Mouse (Mus musculus): ENCODE data around the gene Tcn2. TPM values are rescaled to one million over a fixed set of nuclear protein-coding genes. Genes with fewer than 3 reads are reported as not detected.

The Tcn2 gene
- polyA plus RNA-seq (2012; rRNA removed): 21.2 and 27.4 TPM in 2 replicates

DNA sequence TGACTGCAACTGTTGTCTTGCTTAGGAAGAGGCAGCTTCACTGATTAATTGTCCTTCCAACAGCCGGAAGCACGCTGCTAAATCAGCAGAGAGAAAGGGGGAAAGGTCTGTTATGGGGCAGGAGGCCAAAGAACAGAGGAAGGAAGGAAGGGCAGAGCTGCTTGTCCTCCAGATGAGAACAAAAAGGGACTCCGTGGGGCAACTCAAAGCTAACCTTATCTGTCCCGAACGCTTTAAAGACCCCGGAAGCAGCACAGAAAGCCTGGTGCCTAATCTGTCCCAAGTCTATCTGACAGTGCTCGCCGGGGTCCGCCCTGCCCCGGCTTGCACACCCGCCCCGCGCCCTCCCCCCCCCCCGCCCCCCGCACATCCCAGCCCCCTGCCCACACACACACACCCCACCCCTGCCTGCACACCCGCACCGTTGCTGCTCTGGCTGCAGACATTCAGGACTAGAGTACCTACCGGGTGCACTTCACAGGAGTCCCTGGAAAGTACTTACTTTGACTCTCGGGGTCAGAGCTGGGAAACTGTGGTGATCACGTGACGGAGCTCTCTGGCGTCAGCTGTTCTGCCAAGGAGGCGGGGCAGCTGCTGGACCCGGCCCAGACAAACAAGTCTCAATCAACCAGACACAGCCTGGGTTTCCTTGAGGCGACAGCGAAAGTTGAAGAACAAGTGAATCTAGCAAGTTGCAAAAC lies at the start of gene Tcn2:
Gene Tcn2, minus strand, starts transcription at position 649 of the 701 bp plus-strand sequence.
- TF ChIP-seq POLR2A (IDR thresholded peaks at IDR 0.05; ENCODE audit: borderline replicate concordance, extremely low read depth, insufficient read depth, insufficient read length, poor library complexity, severe bottlenecking) (no peak), CTCF (IDR thresholded peaks at IDR 0.05; ENCODE audit: borderline replicate concordance, extremely low read depth, insufficient read depth, insufficient read length) (no peak)
- DNase-seq (ENCODE audit: low read depth): peak; percentile 89

DNA sequence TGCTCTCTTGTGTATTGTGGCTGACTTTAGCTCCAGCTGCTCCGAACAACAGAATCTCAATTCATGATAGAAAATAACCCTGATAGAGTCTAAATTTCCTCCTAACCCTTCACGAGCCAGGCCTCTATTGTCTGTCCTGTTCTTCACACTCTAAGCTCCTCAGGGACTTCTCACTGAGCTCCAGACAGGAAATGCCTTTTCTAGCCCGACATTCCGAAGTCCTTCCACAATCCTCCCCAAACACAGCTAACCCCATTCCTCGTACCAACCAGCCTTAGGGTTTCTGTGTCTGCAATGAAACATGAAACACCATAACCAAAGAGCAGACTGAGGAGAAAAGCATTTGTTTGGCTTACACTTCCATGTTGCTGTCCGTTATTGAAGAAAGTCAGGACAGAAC lies 49.6 kb upstream of the Tcn2 start:
- TF ChIP-seq POLR2A (IDR thresholded peaks at IDR 0.05; ENCODE audit: borderline replicate concordance, extremely low read depth, insufficient read depth, insufficient read length, poor library complexity, severe bottlenecking) (no peak), CTCF (IDR thresholded peaks at IDR 0.05; ENCODE audit: borderline replicate concordance, extremely low read depth, insufficient read depth, insufficient read length) (no peak)
- DNase-seq (ENCODE audit: low read depth): no peak

DNA sequence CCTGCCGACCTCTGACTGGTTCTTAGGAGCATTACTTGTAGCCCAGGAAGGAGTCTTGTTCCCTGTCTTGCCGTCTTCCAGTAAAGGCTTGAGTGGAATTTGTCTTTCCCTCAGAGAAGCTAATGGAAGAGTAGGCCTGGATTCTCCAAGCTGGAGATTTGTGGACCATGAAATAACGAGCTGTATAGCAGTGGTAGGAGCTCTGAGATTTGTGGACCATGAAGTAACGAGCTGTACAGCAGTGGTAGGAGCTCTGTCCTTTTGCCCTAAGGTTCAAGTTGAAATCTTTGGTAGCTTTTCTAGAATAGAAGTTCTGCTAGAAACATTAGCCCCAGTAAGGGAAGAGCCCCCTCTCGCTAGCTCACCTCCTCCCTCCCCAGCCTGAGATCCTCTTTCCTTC lies 46.5 kb upstream of the Tcn2 start:
- TF ChIP-seq CTCF (IDR thresholded peaks at IDR 0.05; ENCODE audit: borderline replicate concordance, extremely low read depth, insufficient read depth, insufficient read length): no peak
- no peak for TF ChIP-seq POLR2A (IDR thresholded peaks at IDR 0.05; ENCODE audit: borderline replicate concordance, extremely low read depth, insufficient read depth, insufficient read length, poor library complexity, severe bottlenecking)
- DNase-seq (ENCODE audit: low read depth): no peak

DNA sequence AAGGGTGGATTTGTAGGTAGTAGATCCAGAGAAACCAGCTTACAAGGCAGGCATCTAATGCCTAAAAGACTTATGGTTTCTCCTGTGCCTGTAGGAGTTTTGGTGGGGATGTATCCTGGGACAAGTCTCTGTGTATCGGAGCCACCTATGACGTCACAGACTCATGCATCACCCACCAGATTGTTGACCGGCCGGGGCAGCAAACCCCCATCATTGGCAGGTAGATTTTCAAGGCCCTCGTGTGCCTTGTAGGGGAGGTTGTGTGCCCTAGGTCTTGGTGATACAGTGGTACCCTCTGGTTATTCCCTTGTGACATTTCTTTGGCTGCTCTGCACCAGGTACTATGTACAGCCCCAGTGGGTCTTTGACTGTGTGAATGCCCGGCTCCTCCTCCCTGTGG lies 44.7 kb upstream of the Tcn2 start, which contains the start of gene 4930556J24Rik:
Gene 4930556J24Rik, minus strand, starts transcription at position 101 of the 400 bp plus-strand sequence.
- no peak for DNase-seq (ENCODE audit: low read depth)
- no peak for TF ChIP-seq POLR2A (IDR thresholded peaks at IDR 0.05; ENCODE audit: borderline replicate concordance, extremely low read depth, insufficient read depth, insufficient read length, poor library complexity, severe bottlenecking)
- no peak for TF ChIP-seq CTCF (IDR thresholded peaks at IDR 0.05; ENCODE audit: borderline replicate concordance, extremely low read depth, insufficient read depth, insufficient read length)

DNA sequence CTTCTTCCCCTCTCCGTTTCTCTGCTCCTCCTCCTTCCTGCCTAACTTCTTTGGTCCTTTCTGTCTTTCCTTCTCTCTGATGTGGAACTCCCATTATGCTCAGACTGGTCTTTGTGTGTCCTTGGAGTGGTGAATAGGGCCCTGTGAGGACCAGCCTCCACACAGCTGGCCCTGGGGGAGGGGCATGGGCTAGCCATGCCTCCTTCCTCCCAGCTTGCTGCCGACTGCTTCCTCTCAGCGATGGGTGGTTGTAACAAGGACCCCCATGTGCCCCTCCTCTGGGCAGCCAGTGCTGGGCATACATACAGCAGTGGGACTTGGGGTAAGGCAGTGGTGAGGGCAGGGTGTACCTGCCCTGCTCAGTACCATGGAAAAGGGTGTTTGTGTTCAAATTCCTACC lies 42.4 kb upstream of the Tcn2 start:
- TF ChIP-seq CTCF (IDR thresholded peaks at IDR 0.05; ENCODE audit: borderline replicate concordance, extremely low read depth, insufficient read depth, insufficient read length) (no peak), POLR2A (IDR thresholded peaks at IDR 0.05; ENCODE audit: borderline replicate concordance, extremely low read depth, insufficient read depth, insufficient read length, poor library complexity, severe bottlenecking) (no peak)
- no peak for DNase-seq (ENCODE audit: low read depth)

DNA sequence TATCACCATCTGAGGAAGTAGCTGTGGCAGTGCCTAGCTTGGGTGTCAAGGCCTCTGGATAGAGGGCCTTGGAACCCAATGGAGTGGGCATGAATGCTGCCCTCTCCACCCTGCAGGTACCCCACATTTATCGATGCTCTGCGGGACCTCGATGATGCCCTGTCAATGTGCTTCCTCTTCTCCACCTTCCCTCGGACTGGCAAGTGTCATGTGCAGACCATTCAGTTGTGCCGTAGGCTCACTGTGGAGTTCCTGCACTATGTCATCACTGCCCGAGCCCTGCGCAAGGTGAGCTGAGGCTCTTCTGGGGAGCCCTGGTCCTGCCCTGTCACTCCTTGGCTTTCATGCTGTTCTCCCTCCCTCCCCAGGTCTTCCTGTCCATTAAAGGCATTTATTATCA lies 41.1 kb upstream of the Tcn2 start:
- TF ChIP-seq POLR2A (IDR thresholded peaks at IDR 0.05; ENCODE audit: borderline replicate concordance, extremely low read depth, insufficient read depth, insufficient read length, poor library complexity, severe bottlenecking): no peak
- no peak for TF ChIP-seq CTCF (IDR thresholded peaks at IDR 0.05; ENCODE audit: borderline replicate concordance, extremely low read depth, insufficient read depth, insufficient read length)

DNA sequence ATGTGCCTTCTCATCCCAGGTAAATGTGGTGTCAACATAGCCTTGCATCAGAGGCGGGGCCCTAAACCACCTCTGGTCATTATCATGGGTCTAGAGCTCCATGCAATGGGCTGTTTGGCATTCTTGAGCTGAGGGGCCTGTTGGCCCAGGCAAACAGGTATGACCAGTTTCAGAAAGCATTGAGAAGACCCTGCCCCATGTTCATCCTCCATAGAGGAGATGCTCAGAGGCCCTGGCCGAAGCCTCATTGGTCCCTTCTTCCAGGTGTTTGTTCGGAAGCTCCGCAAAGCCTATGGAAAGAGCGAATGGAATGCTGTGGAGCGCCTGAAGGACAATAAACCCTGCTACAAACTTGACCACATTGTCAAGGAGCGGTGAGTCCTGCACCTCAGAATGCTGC lies 38.4 kb upstream of the Tcn2 start:
- TF ChIP-seq CTCF (IDR thresholded peaks at IDR 0.05; ENCODE audit: borderline replicate concordance, extremely low read depth, insufficient read depth, insufficient read length) (no peak), POLR2A (IDR thresholded peaks at IDR 0.05; ENCODE audit: borderline replicate concordance, extremely low read depth, insufficient read depth, insufficient read length, poor library complexity, severe bottlenecking) (no peak)

More for the DNA sequence above, 41.1 kb upstream of the Tcn2 start:
- DNase-seq (ENCODE audit: low read depth): no peak

DNA sequence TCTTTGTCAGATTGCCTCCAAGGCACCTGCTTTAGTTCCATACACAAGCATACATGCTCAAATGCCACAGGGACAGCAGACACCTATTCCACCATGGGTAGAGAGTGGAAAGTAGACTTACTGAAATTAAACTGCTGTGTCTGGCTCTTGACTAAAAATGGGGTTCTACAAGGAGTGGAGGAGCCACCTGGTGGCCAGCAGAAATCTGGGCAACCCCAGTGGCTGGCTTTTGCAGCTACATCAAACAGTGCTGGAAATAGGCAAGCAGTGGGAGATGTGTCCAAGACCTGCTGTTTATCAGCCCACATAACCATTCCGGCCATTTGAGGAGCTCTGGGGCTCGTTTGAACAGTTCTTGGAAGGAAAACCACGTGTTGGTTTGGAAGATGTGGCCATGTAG lies 37.9 kb upstream of the Tcn2 start:
- DNase-seq (ENCODE audit: low read depth): no peak
- TF ChIP-seq CTCF (IDR thresholded peaks at IDR 0.05; ENCODE audit: borderline replicate concordance, extremely low read depth, insufficient read depth, insufficient read length) (peak; percentile 24; the same call in 1 of the 2 replicates), POLR2A (IDR thresholded peaks at IDR 0.05; ENCODE audit: borderline replicate concordance, extremely low read depth, insufficient read depth, insufficient read length, poor library complexity, severe bottlenecking) (no peak)

More for the DNA sequence above, 38.4 kb upstream of the Tcn2 start:
- no peak for DNase-seq (ENCODE audit: low read depth)

DNA sequence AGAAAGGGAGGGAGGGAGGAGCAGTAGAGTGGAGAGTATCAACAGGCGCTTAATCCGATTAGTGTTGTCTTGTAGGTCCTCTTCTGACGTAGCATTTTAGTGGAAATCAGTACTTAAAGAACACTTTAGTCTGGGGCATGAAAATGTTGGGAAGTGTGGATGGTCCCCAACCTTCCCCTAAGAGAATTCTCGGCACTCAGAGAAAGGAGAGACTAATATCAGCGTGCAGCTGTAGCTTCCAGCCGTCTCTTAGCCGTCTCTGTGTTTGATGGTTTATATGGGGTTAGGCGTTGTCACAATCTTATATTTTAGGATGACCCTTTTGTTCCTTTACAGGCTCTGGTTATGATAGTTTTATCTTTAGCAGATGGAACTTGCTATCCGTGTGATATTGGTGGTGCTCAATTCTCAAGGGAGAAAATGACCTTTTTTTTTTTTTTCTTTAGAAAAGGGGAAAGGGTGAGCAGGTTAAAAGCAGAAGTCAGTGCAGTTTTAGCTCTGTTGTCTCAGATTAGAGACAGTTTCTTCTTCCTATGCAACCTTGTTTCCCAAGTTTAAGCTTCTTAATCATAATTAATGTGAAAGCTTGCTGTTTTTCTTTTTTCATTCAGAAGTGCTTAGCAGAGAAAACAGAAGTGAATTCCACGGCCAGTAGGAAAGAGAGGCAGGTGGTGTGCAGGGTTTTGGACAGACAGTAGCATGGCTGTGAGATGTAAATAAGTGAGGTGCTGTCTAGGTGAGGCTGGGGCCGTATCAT lies 32.6 kb upstream of the Tcn2 start:
- TF ChIP-seq CTCF (IDR thresholded peaks at IDR 0.05; ENCODE audit: borderline replicate concordance, extremely low read depth, insufficient read depth, insufficient read length): no peak
- no peak for TF ChIP-seq POLR2A (IDR thresholded peaks at IDR 0.05; ENCODE audit: borderline replicate concordance, extremely low read depth, insufficient read depth, insufficient read length, poor library complexity, severe bottlenecking)
- no peak for DNase-seq (ENCODE audit: low read depth)

DNA sequence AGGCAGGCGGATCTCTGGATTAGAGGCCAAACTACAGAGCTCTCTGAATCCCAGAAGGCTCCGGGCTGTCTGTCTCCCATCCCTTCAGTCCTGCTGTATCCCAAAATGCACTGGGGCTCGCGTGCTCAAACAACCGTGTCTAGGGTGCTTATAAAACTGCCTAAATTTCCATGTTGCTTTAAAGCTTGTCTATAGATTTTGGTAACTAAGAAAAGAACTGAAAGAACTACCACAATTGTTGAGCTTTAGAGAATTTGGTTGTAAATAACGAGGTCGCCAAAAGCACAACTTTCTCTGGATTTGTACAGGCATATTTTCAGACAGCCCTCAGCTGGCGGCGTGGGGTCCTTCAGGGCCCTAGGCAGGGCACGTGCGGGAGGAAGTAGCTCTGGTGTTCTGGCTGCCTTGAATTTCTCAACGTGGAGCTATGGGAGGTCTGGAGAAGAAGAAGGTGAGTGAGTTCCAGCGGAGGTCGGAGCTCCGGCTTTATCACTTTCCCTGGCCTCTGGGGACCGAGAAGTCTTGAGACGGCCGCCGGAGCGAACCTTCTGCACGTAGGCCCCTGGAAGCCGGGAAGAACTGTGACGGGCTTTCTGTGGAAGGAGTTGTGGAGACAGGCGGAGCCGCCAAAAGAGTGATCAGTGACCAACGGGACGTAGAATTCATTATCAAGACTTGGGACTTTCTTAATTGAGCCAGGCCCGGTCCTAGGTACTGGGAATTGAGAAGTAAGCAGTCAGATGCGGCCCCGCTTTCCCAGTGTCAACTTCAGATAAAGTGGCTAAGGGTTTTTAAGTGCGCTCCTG lies 31.9 kb upstream of the Tcn2 start, which contains the start of gene Pes1:
Gene Pes1, plus strand, starts transcription at position 366 of the 806 bp plus-strand sequence.
- DNase-seq (ENCODE audit: low read depth): peak; percentile 97
- TF ChIP-seq POLR2A (IDR thresholded peaks at IDR 0.05; ENCODE audit: borderline replicate concordance, extremely low read depth, insufficient read depth, insufficient read length, poor library complexity, severe bottlenecking): peak; percentile 26; the same call in 1 of the 2 replicates
- no peak for TF ChIP-seq CTCF (IDR thresholded peaks at IDR 0.05; ENCODE audit: borderline replicate concordance, extremely low read depth, insufficient read depth, insufficient read length)

DNA sequence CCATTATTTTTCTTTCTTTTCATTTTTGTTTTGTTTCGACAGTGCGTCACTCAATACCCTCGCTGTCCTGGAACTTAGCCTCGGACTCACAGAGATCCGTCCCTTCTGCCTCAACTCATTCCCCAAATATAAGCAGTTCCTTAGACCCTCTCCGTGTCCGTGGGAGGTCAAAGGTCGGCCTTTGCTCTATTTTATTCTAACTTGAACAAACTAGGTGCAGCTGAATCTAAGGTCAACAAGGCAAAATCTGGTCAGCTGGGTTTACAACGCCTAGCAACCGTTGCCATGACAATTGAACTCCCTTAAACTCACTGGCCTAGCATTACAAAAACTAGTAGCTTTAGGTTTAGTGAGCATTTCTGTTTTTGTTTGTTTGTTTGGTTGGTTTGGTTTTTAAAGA lies 31.2 kb upstream of the Tcn2 start:
- TF ChIP-seq CTCF (IDR thresholded peaks at IDR 0.05; ENCODE audit: borderline replicate concordance, extremely low read depth, insufficient read depth, insufficient read length) (no peak), POLR2A (IDR thresholded peaks at IDR 0.05; ENCODE audit: borderline replicate concordance, extremely low read depth, insufficient read depth, insufficient read length, poor library complexity, severe bottlenecking) (no peak)
- DNase-seq (ENCODE audit: low read depth): no peak

Data from brain, embryonic 14.5 days (tissue).